Mouse (Mus musculus) forebrain, embryonic 11.5 days (tissue): ENCODE measurements around the gene Rabac1. TPM values are rescaled to one million over a fixed set of nuclear protein-coding genes. Genes with fewer than 3 reads are reported as not detected.

Source experiments
- ATAC-seq: fragments of 200-750 bp; cut with Nextera tagmentation; replicated peaks from 2 replicates; pipeline ENCODE4 v1.8.0; 2017; ENCODE audit warnings: moderate TSS enrichment; ENCODE audit not compliant: low FRiP score
- DNase-seq: peaks from one replicate; pipeline ENCODE4 v3.0.0-alpha.2; 2017; ENCODE audit warnings: low spot score
- H3K27ac ChIP-seq: fragments of 300-500 bp; sonication (generic); 2 replicates; pipeline ENCODE4 v1.5.1; 2014; ENCODE audit warnings: low read depth, low read length
- H3K27me3 ChIP-seq: fragments of 300-500 bp; sonication (generic); 2 replicates; pipeline ENCODE4 v1.6.1; 2014; ENCODE audit warnings: mild to moderate bottlenecking, low read length, mixed read lengths; ENCODE audit not compliant: control insufficient read depth, insufficient read depth
- H3K36me3 ChIP-seq: fragments of 300-500 bp; sonication (generic); 2 replicates; pipeline ENCODE4 v1.6.1; 2014; ENCODE audit warnings: mild to moderate bottlenecking, low read length, moderate library complexity, mixed read lengths; ENCODE audit not compliant: control insufficient read depth, insufficient read depth
- H3K4me1 ChIP-seq: fragments of 300-500 bp; sonication (generic); replicated peaks from 2 replicates; pipeline ENCODE4 v1.6.1; 2014; ENCODE audit warnings: low read length, mixed read lengths; ENCODE audit not compliant: control insufficient read depth, insufficient read depth
- H3K4me2 ChIP-seq: fragments of 300-500 bp; sonication (generic); 2 replicates; pipeline ENCODE4 v1.6.1; 2014; ENCODE audit warnings: low read depth, mild to moderate bottlenecking, low read length, moderate library complexity, mixed read lengths; ENCODE audit not compliant: severe bottlenecking
- H3K4me3 ChIP-seq: fragments of 300-500 bp; sonication (generic); 2 replicates; pipeline ENCODE4 v1.5.1; 2014; ENCODE audit warnings: low read depth, low read length
- H3K9ac ChIP-seq: fragments of 300-500 bp; sonication (generic); 2 replicates; pipeline ENCODE4 v1.6.1; 2014; ENCODE audit warnings: low read length
- H3K9me3 ChIP-seq: fragments of 300-500 bp; sonication (generic); 2 replicates; pipeline ENCODE4 v1.6.1; 2016; ENCODE audit warnings: low read length, mixed read lengths; ENCODE audit not compliant: control insufficient read depth
- WGBS: fragments of 180-500 bp; shearing (Covaris S2); extraction: QIAGEN DNeasy Blood & Tissue Kit; methylation state at CpG from one replicate; pipeline ENCODE4 v1.1.7; 2014; 5-methylcytosine and 5-hydroxymethylcytosine counted together
- polyA plus RNA-seq: library from polyadenylated mRNA; unstranded; fragments of >200 nt; fragmentation: Nextera tagmentation; extraction: Ambion mirVana; gene quantifications from 2 replicates; pipeline ENCODE4 v1.2.1, GENCODE M21; 2014

Gene Rabac1
- polyA plus RNA-seq, 1 experiment from 2014 or later: 82.6 TPM

- peaks cover 44% of the 10 kb centered on the region for H3K27me3 ChIP-seq
- DNase-seq (no peak), ATAC-seq (no peak; the same call in 1 of the 2 replicates)
- peak overlapping the region; percentile 50 for H3K4me3 ChIP-seq
- H3K4me1 ChIP-seq: peaks cover 25% of the 10 kb centered on the region
- H3K36me3 ChIP-seq: no peaks in the 10 kb centered on the region
- H3K4me2 ChIP-seq: peak overlapping the region; percentile 95
- H3K9me3 ChIP-seq: no peaks in the 10 kb centered on the region
- peak overlapping the region; percentile 65 for H3K9ac ChIP-seq
- H3K27ac ChIP-seq: no peak overlapping the region
- WGBS: 66% methylated on average over 3 of the region's 3 CpGs
Observed at GRCm38 (mm10) chr7:25006171-25006570, 33.6 kb upstream of the Rabac1 start.

GRCm38 (mm10) chr7:25005421-25006065, 33.0 kb upstream of the Rabac1 start, which contains the start of gene Atp1a3:
Gene Atp1a3 (minus strand): TSS chr7:25005958.
- H3K4me3 ChIP-seq: peak within 1 kb of the TSS; percentile 50
- peak within 1 kb of the TSS; percentile 95 for H3K4me2 ChIP-seq
- peaks cover 40% of the 10 kb centered on the region for H3K27me3 ChIP-seq
- no peaks in the 10 kb centered on the region for H3K36me3 ChIP-seq
- DNase-seq: peak; percentile 78
- under 1% methylated on average over 50 of the region's 54 CpGs for WGBS
- H3K4me1 ChIP-seq: peaks cover 24% of the 10 kb centered on the region
- H3K9ac ChIP-seq: peak within 1 kb of the TSS; percentile 65
- ATAC-seq: peak; percentile 82
- no peaks in the 10 kb centered on the region for H3K9me3 ChIP-seq
- H3K27ac ChIP-seq: no peak within 1 kb of the TSS

- Histone ChIP-seq H3K9ac (peak overlapping the region; percentile 65), H3K4me1 (peaks cover 22% of the 10 kb centered on the region), H3K4me3 (peak overlapping the region; percentile 50), H3K9me3 (no peaks in the 10 kb centered on the region), H3K27me3 (peaks cover 33% of the 10 kb centered on the region), H3K27ac (no peak overlapping the region), H3K4me2 (peak overlapping the region; percentile 95), H3K36me3 (no peaks in the 10 kb centered on the region)
- WGBS: 51% methylated on average over 6 of the region's 9 CpGs
- ATAC-seq (no peak), DNase-seq (no peak)
Observed at GRCm38 (mm10) chr7:25004806-25005205, 32.3 kb upstream of the Rabac1 start.

- H3K27me3 ChIP-seq: peaks cover 24% of the 10 kb centered on the region
- peaks cover 19% of the 10 kb centered on the region for H3K4me1 ChIP-seq
- no peak overlapping the region for H3K9ac ChIP-seq
- ATAC-seq (no peak), DNase-seq (no peak)
- no peaks in the 10 kb centered on the region for H3K36me3 ChIP-seq
- 87% methylated on average over 8 of the region's 8 CpGs for WGBS
- H3K9me3 ChIP-seq: no peaks in the 10 kb centered on the region
- no peak overlapping the region for H3K27ac ChIP-seq
- H3K4me2 ChIP-seq: no peak overlapping the region
- no peak overlapping the region for H3K4me3 ChIP-seq
Observed at GRCm38 (mm10) chr7:25003820-25004388, 31.4 kb upstream of the Rabac1 start.

- Histone ChIP-seq H3K4me3 (no peak overlapping the region), H3K9ac (no peak overlapping the region), H3K4me2 (no peak overlapping the region), H3K4me1 (peaks cover 15% of the 10 kb centered on the region; the same call in 1 of the 2 replicates), H3K36me3 (no peaks in the 10 kb centered on the region), H3K27ac (no peak overlapping the region), H3K27me3 (peaks cover 20% of the 10 kb centered on the region), H3K9me3 (no peaks in the 10 kb centered on the region)
- WGBS: 59% methylated on average over 11 of the region's 11 CpGs
- no peak for ATAC-seq
- no peak for DNase-seq
Observed at GRCm38 (mm10) chr7:25003291-25003690, 30.7 kb upstream of the Rabac1 start.

- no peak overlapping the region for H3K9ac ChIP-seq
- no peak for DNase-seq
- H3K4me2 ChIP-seq: no peak overlapping the region
- H3K36me3 ChIP-seq: no peaks in the 10 kb centered on the region
- H3K4me1 ChIP-seq: peaks cover 3% of the 10 kb centered on the region; the same call in 1 of the 2 replicates
- ATAC-seq: no peak
- no peak overlapping the region for H3K4me3 ChIP-seq
- H3K27me3 ChIP-seq: peaks cover 5% of the 10 kb centered on the region
- H3K27ac ChIP-seq: no peak overlapping the region
- WGBS: 80% methylated on average over 12 of the region's 12 CpGs
- no peaks in the 10 kb centered on the region for H3K9me3 ChIP-seq
Observed at GRCm38 (mm10) chr7:25000711-25001110, 28.2 kb upstream of the Rabac1 start.

- DNase-seq: no peak
- WGBS: 83% methylated on average over 7 of the region's 7 CpGs
- H3K27ac ChIP-seq: no peak overlapping the region
- no peaks in the 10 kb centered on the region for H3K9me3 ChIP-seq
- no peak overlapping the region for H3K4me3 ChIP-seq
- H3K27me3 ChIP-seq: peaks cover 2% of the 10 kb centered on the region; the same call in 1 of the 2 replicates
- no peak overlapping the region for H3K4me2 ChIP-seq
- H3K36me3 ChIP-seq: no peaks in the 10 kb centered on the region
- no peaks in the 10 kb centered on the region for H3K4me1 ChIP-seq
- ATAC-seq: no peak
- no peak overlapping the region for H3K9ac ChIP-seq
Observed at GRCm38 (mm10) chr7:25000211-25000610, 27.7 kb upstream of the Rabac1 start.

- no peak overlapping the region for H3K4me3 ChIP-seq
- 81% methylated on average over 6 of the region's 6 CpGs for WGBS
- H3K27ac ChIP-seq: no peak overlapping the region
- no peaks in the 10 kb centered on the region for H3K9me3 ChIP-seq
- no peaks in the 10 kb centered on the region for H3K36me3 ChIP-seq
- no peaks in the 10 kb centered on the region for H3K4me1 ChIP-seq
- ATAC-seq (no peak), DNase-seq (no peak)
- H3K9ac ChIP-seq: no peak overlapping the region
- no peak overlapping the region for H3K4me2 ChIP-seq
- no peaks in the 10 kb centered on the region for H3K27me3 ChIP-seq
Observed at GRCm38 (mm10) chr7:24993081-24993480, 20.5 kb upstream of the Rabac1 start.

GRCm38 (mm10) chr7:24990478-24990877, 17.9 kb upstream of the Rabac1 start:
- Histone ChIP-seq H3K4me2 (no peak overlapping the region), H3K36me3 (no peaks in the 10 kb centered on the region), H3K9ac (no peak overlapping the region), H3K27ac (no peak overlapping the region), H3K27me3 (no peaks in the 10 kb centered on the region), H3K4me3 (no peak overlapping the region), H3K4me1 (no peaks in the 10 kb centered on the region), H3K9me3 (no peaks in the 10 kb centered on the region)
- DNase-seq (no peak), ATAC-seq (no peak)
- 86% methylated on average over 8 of the region's 8 CpGs for WGBS
